Mouse (Mus musculus) fat pad, adult 2 months (tissue): ENCODE measurements around the gene Tspan4.

Experiments
- DNase-seq: peaks from one replicate; pipeline ENCODE4 v3.0.0-alpha.2; 2011; ENCODE audit warnings: low read depth, low spot score; ENCODE audit errors: extremely low read depth

Gene Tspan4

DNA sequence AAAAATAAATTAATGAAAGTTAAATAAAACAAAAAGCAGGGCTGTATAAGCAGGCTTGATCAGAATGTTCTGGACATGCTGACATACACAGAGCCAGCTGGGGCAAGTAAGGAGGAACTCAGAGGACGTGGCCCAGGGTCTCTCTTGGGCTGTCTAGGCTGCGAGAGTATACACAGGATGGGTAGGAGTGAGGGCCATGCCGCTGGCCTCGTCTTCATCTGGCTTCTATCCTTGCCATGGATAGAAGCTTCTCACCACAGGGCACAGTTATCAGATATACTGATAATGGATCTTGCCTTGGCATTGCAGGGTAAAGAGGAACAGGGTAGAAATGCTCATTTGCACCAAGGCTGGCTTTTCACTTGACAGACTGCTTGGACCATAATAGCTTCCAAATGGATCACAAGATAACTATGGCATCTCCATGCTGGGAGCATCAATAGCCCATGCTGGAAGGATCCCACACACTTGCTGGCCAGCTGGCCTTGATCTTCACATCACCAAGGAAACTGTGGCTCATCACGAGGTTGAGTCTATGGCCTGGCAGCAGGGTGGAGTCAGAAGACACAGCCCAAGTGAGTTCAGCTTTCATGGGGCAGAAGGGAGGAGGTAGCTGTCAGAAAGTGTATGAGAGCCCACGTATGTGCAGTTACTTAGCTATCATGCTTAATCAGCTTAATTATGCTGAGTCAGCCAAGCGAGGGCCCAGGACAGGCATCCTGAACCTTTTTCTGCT, 26.9 kb downstream of the Tspan4 start:
- DNase-seq, result no peak

GRCm38 (mm10) chr7:141502556-141502905, 27.5 kb downstream of the Tspan4 start:
- no peak for DNase-seq

GRCm38 (mm10) chr7:141506278-141506677, 31.2 kb downstream of the Tspan4 start:
- no peak for DNase-seq

GRCm38 (mm10) chr7:141508160-141508559, 33.1 kb downstream of the Tspan4 start:
- DNase-seq, result no peak

- no peak for DNase-seq
These were observed 35.2 kb downstream of the Tspan4 start for GRCm38 (mm10) chr7:141510196-141510595.

- DNase-seq, result no peak
These were observed 35.7 kb downstream of the Tspan4 start for GRCm38 (mm10) chr7:141510681-141511191.

- DNase-seq, result no peak
These were observed 42.6 kb downstream of the Tspan4 start for GRCm38 (mm10) chr7:141517638-141518037.

GRCm38 (mm10) chr7:141518296-141518695, 43.3 kb downstream of the Tspan4 start:
- no peak for DNase-seq

GRCm38 (mm10) chr7:141518926-141519325, 43.9 kb downstream of the Tspan4 start:
- no peak for DNase-seq

- no peak for DNase-seq
These were observed 44.8 kb downstream of the Tspan4 start for GRCm38 (mm10) chr7:141519795-141520194.

DNA sequence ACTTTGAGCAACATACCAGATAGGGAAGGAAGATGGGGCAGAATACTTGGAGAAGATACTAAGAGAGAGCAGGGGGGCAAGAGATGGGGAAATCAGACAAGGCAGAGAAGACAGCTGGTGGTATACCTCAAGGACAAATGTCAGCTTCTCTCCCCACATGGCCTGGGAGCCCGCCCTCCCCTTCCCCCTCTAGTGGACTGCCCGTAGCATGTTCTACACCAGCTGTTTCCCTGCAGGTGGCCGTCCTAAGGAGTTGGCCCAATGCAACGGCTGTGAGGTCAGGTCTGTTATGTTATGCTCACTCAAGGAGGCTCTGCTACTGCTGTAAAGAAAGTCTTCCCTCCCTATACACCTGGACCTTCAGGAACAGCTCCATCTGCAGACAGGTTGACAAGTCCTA, 48.0 kb downstream of the Tspan4 start:
- no peak for DNase-seq

DNA sequence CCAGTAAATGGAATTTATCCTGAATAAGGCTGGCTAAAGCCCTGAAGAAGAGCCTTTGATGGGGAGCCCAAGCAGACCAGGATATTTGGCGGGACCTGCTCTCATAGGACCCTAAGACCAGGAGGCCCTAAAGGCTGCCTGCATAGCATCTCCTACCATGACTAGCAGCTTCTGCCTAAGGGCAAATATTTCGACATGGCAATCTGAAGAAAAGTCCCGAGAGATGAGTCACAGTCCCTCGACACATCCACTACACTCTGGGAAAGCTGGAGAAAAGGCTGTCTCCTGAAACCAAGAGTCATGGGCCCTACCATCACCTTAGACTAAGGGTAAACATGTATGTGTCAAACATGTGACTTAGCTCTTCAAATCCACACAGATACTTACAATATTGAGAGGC, 49.2 kb downstream of the Tspan4 start:
- DNase-seq, result no peak

- no peak for DNase-seq
These were observed 49.9 kb downstream of the Tspan4 start for GRCm38 (mm10) chr7:141524760-141525579.

GRCm38 (mm10) chr7:141525580-141525925, 50.5 kb downstream of the Tspan4 start:
- no peak for DNase-seq

DNA sequence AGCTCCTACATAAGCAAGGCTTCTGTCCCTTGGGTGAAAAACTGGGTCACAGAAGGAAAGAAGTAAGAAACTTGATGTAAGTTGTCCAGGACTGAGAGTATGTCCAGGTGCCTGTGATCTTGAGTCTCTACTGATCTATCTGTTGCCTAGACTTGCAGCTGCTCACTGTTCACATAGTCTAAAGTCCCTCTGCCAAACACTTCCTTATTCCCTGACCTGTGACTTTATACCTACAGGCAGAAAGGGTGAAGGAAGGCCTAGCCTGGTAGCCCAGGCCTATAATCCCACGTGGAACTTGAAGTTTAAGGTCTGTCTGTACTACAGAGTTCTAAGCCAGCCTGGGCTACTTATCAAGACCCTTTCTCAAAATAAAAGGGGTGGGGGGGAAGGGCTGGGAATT, 60.5 kb downstream of the Tspan4 start:
- DNase-seq, result no peak

- no peak for DNase-seq
These were observed 64.0 kb downstream of the Tspan4 start for GRCm38 (mm10) chr7:141538852-141539555.

GRCm38 (mm10) chr7:141539556-141540311, 64.7 kb downstream of the Tspan4 start, which contains the start of gene Chid1:
Gene Chid1, minus strand, starts transcription at chr7:141539857.
- no peak for DNase-seq

- no peak for DNase-seq
These were observed 65.5 kb downstream of the Tspan4 start for GRCm38 (mm10) chr7:141540312-141541081.

GRCm38 (mm10) chr7:141541681-141542080, 66.6 kb downstream of the Tspan4 start:
- no peak for DNase-seq

GRCm38 (mm10) chr7:141542588-141542987, 67.5 kb downstream of the Tspan4 start:
- no peak for DNase-seq
